Mouse (Mus musculus): ENCODE measurements around the gene Scarf1. TPM values are rescaled to one million over a fixed set of nuclear protein-coding genes. Genes with fewer than 3 reads are reported as not detected.
A peak's percentile ranks its signal among the peaks of the same experiment; 100 is the strongest.

Gene Scarf1
- polyA plus RNA-seq, 1 experiment from 2014 or later = 4.8 TPM

DNA sequence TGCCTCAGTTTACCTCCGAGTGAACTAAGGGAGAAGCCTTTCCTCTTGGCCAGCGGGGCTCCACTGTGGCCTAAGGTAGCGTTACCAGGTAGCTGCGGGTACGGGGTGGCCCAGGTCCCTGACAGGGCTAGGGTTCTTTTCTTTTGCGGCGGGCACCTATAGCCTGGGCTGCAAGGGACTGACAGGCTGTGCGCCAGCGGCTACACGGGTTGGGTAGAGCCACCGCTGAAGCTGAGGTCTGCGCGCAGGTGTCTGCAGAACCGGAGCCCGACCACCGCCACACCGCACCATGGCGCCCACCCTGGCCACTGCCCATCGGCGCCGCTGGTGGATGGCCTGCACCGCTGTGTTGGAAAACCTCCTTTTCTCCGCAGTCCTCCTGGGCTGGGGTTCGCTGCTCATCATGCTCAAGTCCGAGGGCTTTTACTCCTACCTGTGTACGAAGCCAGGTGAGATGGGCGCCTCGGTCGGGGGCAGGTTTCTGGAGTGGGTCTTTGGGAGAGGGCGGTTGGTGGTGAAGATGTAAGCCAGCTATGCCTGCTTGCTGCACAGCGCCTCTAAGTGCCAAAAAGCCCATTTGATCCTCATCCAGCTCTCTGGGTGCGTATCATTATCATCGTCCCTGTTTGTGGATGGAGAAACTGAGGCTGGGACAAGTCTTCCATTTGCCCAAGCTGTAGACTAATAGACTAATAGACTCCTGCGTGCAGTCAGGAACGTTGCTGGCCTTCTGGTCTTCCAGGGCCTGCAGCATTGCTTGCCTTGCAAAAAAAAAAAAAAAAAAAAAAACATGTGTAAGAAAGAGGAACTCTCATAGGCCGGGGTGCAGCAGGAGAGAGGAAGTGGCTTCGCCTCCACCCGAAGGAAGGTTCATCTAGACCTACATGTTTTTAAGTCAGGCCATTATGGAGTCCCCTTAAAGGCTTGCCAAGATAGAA is 19.3 kb downstream of the Scarf1 start:
- no peaks in the 10 kb centered on the region for H3K27me3 ChIP-seq (ENCODE audit: control insufficient read depth, insufficient read depth, low read length)
- no peak for ATAC-seq (ENCODE audit: insufficient number of reproducible peaks, insufficient read depth, low FRiP score, low read depth)
- no peak overlapping the region for H3K9ac ChIP-seq (replicated peaks; ENCODE audit: low read depth, low read length)
- H3K4me1 ChIP-seq (ENCODE audit: control insufficient read depth, insufficient read depth, low read length) = peaks cover 10% of the 10 kb centered on the region; the same call in 1 of the 2 replicates
- peak overlapping the region; percentile 16; the same call in 1 of the 2 replicates for H3K27ac ChIP-seq (ENCODE audit: low read length)
- WGBS = 15% methylated on average over 38 of the region's 38 CpGs
- no peaks in the 10 kb centered on the region for H3K36me3 ChIP-seq (ENCODE audit: control insufficient read depth, insufficient read depth, low read length)
- no peaks in the 10 kb centered on the region for H3K9me3 ChIP-seq (ENCODE audit: control insufficient read depth, low read depth, low read length)
- H3K4me2 ChIP-seq (replicated peaks; ENCODE audit: low read depth, low read length) = peak overlapping the region; percentile 83
- H3K4me3 ChIP-seq (ENCODE audit: low read depth, low read length) = peak overlapping the region; percentile 45

DNA sequence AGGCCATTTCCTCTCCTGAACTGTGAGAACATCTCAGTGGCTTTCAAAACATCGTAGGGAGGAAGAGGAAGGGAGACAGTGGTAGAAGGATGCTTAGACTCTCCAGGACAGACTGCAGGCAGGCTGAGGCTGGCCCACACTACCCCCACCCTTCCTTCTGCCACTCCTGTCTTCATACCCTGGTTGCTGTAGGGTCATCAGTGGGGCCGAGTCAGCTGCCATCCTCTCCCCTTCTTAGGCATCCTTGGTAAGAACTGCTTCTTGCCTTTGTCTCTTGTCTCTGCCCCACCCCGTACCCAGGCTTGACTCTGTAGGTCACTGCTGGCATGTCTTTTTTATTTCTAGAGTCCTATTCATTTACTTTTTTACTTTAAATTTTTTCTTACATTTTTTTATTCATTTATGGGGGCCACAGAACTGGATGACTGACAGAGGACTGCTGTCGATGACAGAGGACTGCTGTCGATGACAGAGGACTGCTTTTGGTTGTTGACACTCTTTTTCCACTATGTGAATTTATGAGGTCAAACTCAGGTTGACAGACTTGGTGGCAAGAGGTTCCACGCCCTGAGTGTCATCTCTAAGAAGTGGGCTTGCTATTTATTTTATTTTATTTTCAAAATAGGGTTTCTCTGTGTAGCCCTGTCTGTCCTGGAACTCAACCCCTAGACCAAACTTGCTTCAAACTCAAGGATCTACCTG is 20.1 kb downstream of the Scarf1 start:
- Histone ChIP-seq H3K27ac (ENCODE audit: low read length) (no peak overlapping the region), H3K27me3 (ENCODE audit: control insufficient read depth, insufficient read depth, low read length) (no peaks in the 10 kb centered on the region), H3K9ac (replicated peaks; ENCODE audit: low read depth, low read length) (no peak overlapping the region), H3K4me1 (ENCODE audit: control insufficient read depth, insufficient read depth, low read length) (peaks cover 14% of the 10 kb centered on the region), H3K4me3 (ENCODE audit: low read depth, low read length) (0 out of 2 replicates have a peak overlapping the region, but pooled peaks have one; percentile 45), H3K4me2 (replicated peaks; ENCODE audit: low read depth, low read length) (peak overlapping the region; percentile 83; the same call in 1 of the 2 replicates), H3K9me3 (ENCODE audit: control insufficient read depth, low read depth, low read length) (no peaks in the 10 kb centered on the region), H3K36me3 (ENCODE audit: control insufficient read depth, insufficient read depth, low read length) (no peaks in the 10 kb centered on the region)
- no peak for ATAC-seq (ENCODE audit: insufficient number of reproducible peaks, insufficient read depth, low FRiP score, low read depth)
- 67% methylated on average over 6 of the region's 6 CpGs for WGBS

DNA sequence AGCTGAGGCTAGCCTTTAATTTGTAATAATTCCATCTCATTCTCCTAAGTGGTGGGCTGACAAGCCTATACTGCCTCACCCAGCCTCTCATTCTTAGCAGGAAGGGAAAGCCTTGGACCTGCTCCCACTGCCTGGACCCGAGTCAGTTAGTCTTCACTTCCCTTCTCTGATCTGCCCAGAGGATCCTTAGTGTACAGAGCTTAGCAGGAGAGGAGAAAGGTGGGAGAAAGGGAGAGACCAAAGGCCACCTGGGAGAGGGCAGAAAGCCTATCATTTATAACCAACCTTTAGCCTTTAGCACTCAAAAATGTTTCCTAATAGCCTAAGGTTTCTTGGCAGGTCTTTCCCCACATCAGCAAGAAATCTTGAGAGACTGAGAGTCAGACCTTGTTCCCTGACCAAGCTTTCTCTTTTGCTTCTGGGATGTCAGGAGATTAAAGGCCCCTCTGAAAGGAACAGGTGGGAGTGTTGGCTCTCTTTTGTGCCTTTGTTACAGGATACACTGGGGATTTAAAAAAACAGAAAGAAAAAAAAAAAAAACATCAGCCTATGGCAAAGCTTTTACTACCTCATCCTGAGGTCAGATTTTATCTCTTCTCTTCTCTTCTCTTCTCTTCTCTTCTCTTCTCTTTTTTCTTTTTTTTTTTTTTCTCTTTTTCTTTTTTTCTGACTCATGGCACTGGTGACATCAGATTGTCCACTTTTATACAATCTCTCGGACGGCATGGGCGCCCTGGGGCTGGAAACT is 21.1 kb downstream of the Scarf1 start:
- H3K4me2 ChIP-seq (replicated peaks; ENCODE audit: low read depth, low read length) = no peak overlapping the region
- no peak overlapping the region for H3K4me3 ChIP-seq (ENCODE audit: low read depth, low read length)
- H3K4me1 ChIP-seq (ENCODE audit: control insufficient read depth, insufficient read depth, low read length) = peaks cover 14% of the 10 kb centered on the region
- H3K27ac ChIP-seq (ENCODE audit: low read length) = no peak overlapping the region
- no peaks in the 10 kb centered on the region for H3K36me3 ChIP-seq (ENCODE audit: control insufficient read depth, insufficient read depth, low read length)
- H3K27me3 ChIP-seq (ENCODE audit: control insufficient read depth, insufficient read depth, low read length) = no peaks in the 10 kb centered on the region
- no peaks in the 10 kb centered on the region for H3K9me3 ChIP-seq (ENCODE audit: control insufficient read depth, low read depth, low read length)
- WGBS = 57% methylated on average over 4 of the region's 4 CpGs
- ATAC-seq (ENCODE audit: insufficient number of reproducible peaks, insufficient read depth, low FRiP score, low read depth) = no peak
- no peak overlapping the region for H3K9ac ChIP-seq (replicated peaks; ENCODE audit: low read depth, low read length)

DNA sequence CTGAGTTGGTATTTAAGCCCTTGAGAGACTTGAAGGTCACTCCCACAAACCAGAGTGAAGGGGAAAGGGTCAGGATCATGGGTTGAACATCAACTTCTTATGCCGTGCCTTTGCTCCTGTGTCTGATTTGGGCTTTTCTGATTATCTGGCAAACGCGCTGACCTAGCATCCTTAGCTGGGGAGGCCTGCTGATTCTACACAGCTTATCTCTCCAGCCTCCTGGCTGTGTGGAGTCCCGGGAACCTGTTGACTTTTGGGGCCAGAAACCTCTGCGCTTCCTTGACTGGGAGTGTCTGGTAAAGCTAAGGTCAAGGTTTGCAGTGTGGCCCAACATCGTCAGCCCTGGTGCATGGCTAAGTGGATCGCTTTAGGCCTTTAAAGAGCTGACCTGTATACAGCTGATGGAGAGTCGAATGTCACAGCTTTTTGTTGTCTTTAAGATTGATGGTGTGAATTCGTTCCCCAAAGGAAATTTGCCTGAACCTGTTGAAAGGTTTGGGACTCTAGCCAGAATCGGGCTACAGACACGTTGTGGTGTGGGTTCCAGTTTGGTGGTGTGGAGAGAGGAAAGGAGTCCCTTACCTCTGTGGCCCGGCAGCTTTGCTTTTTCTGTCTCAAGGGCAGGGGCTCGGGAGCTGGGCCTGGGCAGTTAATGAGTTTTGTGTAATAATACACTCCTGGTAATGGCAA is 21.9 kb downstream of the Scarf1 start:
- no peak overlapping the region for H3K4me2 ChIP-seq (replicated peaks; ENCODE audit: low read depth, low read length)
- WGBS = 32% methylated on average over 13 of the region's 13 CpGs
- ATAC-seq (ENCODE audit: insufficient number of reproducible peaks, insufficient read depth, low FRiP score, low read depth) = no peak

DNA sequence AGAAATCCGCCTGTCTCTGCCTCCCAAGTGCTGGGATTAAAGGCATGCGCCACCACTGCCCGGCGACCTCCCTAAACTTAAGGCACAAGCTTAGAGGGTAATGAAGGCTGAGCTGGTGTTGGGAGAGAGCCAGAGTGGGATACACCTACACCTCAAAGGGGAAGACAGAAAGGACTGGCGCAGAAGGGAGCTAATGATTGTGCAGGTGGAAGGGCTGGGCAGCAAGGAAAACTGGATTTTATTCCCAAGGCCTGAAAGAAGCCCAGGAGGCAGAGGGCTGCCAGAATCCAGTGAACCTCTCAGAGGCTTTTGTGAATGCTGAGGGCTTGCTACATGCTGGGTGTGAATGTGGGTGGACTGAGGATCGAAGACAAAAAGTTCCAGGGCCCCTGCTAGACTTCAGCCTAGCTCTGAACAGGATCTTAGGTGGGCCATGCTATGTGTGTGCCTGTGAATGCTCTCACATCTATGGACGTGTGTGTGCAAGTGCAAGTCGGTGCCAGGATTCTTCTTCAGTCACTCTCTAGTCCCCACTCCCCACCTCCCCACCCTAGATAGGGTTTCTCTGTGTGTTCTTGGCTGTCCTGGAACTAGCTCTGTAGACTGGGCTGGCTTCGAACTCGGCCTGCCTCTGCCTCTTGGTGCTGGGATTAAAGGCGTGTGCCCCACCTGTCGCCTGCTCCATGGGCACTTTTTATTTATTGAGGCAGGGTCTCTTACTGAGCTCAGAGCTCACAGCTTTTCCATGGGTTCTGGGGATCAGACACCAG is 23.1 kb downstream of the Scarf1 start:
- Histone ChIP-seq H3K36me3 (ENCODE audit: control insufficient read depth, insufficient read depth, low read length) (no peaks in the 10 kb centered on the region), H3K4me3 (ENCODE audit: low read depth, low read length) (no peak overlapping the region), H3K9ac (replicated peaks; ENCODE audit: low read depth, low read length) (no peak overlapping the region), H3K27me3 (ENCODE audit: control insufficient read depth, insufficient read depth, low read length) (no peaks in the 10 kb centered on the region), H3K27ac (ENCODE audit: low read length) (no peak overlapping the region), H3K4me1 (ENCODE audit: control insufficient read depth, insufficient read depth, low read length) (peaks cover 14% of the 10 kb centered on the region), H3K4me2 (replicated peaks; ENCODE audit: low read depth, low read length) (no peak overlapping the region), H3K9me3 (ENCODE audit: control insufficient read depth, low read depth, low read length) (no peaks in the 10 kb centered on the region)
- WGBS = 91% methylated on average over 11 of the region's 12 CpGs
- no peak for ATAC-seq (ENCODE audit: insufficient number of reproducible peaks, insufficient read depth, low FRiP score, low read depth)

More for the DNA sequence above, 21.9 kb downstream of the Scarf1 start:
- Histone ChIP-seq H3K36me3 (ENCODE audit: control insufficient read depth, insufficient read depth, low read length) (no peaks in the 10 kb centered on the region), H3K9ac (replicated peaks; ENCODE audit: low read depth, low read length) (no peak overlapping the region), H3K4me1 (ENCODE audit: control insufficient read depth, insufficient read depth, low read length) (peaks cover 14% of the 10 kb centered on the region), H3K9me3 (ENCODE audit: control insufficient read depth, low read depth, low read length) (no peaks in the 10 kb centered on the region), H3K27ac (ENCODE audit: low read length) (no peak overlapping the region), H3K27me3 (ENCODE audit: control insufficient read depth, insufficient read depth, low read length) (no peaks in the 10 kb centered on the region), H3K4me3 (ENCODE audit: low read depth, low read length) (no peak overlapping the region)

DNA sequence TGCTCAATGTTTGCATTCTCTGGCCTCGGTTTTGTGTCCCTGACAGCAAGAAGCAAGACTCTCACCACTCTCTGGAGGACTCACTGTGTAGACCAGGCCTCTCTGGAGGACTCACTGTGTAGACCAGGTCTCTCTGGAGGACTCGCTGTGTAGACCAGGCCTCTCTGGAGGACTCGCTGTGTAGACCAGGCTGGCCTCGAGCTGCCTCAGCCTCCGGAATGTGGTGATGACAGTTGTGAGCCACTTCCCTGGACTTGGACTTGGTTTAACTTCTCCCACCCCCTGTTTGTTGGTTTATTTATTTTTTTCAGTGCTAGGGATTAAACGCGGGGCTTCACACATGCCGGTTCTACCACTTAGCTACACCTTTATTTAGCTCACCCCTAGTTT is 23.7 kb downstream of the Scarf1 start:
- no peaks in the 10 kb centered on the region for H3K9me3 ChIP-seq (ENCODE audit: control insufficient read depth, low read depth, low read length)
- 81% methylated on average over 8 of the region's 8 CpGs for WGBS
- no peaks in the 10 kb centered on the region for H3K27me3 ChIP-seq (ENCODE audit: control insufficient read depth, insufficient read depth, low read length)
- H3K4me3 ChIP-seq (ENCODE audit: low read depth, low read length) = no peak overlapping the region
- H3K9ac ChIP-seq (replicated peaks; ENCODE audit: low read depth, low read length) = no peak overlapping the region
- H3K36me3 ChIP-seq (ENCODE audit: control insufficient read depth, insufficient read depth, low read length) = no peaks in the 10 kb centered on the region
- peaks cover 14% of the 10 kb centered on the region for H3K4me1 ChIP-seq (ENCODE audit: control insufficient read depth, insufficient read depth, low read length)
- H3K4me2 ChIP-seq (replicated peaks; ENCODE audit: low read depth, low read length) = no peak overlapping the region
- no peak for ATAC-seq (ENCODE audit: insufficient number of reproducible peaks, insufficient read depth, low FRiP score, low read depth)
- H3K27ac ChIP-seq (ENCODE audit: low read length) = no peak overlapping the region

DNA sequence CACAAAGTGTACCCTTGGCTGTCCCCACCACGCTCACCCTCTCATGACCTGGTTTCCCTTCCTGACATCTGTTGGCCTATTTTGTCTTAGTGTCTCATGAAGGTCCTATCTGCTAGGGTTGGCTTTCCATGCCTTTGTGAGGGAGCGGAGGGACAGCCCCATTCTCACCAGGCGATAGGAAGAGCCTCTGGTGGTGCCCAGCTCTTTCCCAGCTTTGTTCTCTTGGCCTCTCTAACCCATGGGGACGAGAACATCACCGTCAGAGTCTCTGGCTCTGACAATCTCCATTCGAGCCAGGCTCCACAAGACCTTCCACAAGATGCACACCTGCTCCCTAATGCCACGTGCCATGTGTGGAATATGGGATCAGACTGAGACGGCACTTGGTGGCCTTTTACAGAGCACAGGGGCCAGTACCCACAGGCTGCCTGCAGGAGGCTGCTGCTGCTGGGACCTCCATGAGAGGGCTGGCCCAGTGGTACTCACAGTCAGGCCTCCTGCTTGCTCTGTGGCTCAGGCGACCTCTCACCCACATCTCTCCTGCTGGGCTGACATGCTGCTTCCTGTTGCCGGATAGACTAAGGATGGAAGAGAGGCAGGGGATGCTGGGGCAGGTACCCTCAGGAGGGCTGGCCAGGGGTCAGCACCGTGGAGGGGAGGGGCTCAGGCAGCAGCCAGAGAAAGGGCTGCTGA is 24.3 kb downstream of the Scarf1 start:
- Histone ChIP-seq H3K9me3 (ENCODE audit: control insufficient read depth, low read depth, low read length) (no peaks in the 10 kb centered on the region), H3K36me3 (ENCODE audit: control insufficient read depth, insufficient read depth, low read length) (no peaks in the 10 kb centered on the region), H3K9ac (replicated peaks; ENCODE audit: low read depth, low read length) (no peak overlapping the region), H3K4me1 (ENCODE audit: control insufficient read depth, insufficient read depth, low read length) (peaks cover 9% of the 10 kb centered on the region), H3K27ac (ENCODE audit: low read length) (peak overlapping the region; percentile 40; the same call in 1 of the 2 replicates), H3K4me3 (ENCODE audit: low read depth, low read length) (no peak overlapping the region), H3K27me3 (ENCODE audit: control insufficient read depth, insufficient read depth, low read length) (no peaks in the 10 kb centered on the region), H3K4me2 (replicated peaks; ENCODE audit: low read depth, low read length) (no peak overlapping the region)
- ATAC-seq (ENCODE audit: insufficient number of reproducible peaks, insufficient read depth, low FRiP score, low read depth) = no peak
- WGBS = 47% methylated on average over 11 of the region's 11 CpGs

Measured in stomach, embryonic 14.5 days (tissue).